Mouse (Mus musculus): ENCODE measurements around the gene Zmynd8. TPM values are rescaled to one million over a fixed set of nuclear protein-coding genes. Genes with fewer than 3 reads are reported as not detected.

The Zmynd8 gene
- polyA plus RNA-seq, 1 experiment from 2014 or later = 63.4 TPM

DNA sequence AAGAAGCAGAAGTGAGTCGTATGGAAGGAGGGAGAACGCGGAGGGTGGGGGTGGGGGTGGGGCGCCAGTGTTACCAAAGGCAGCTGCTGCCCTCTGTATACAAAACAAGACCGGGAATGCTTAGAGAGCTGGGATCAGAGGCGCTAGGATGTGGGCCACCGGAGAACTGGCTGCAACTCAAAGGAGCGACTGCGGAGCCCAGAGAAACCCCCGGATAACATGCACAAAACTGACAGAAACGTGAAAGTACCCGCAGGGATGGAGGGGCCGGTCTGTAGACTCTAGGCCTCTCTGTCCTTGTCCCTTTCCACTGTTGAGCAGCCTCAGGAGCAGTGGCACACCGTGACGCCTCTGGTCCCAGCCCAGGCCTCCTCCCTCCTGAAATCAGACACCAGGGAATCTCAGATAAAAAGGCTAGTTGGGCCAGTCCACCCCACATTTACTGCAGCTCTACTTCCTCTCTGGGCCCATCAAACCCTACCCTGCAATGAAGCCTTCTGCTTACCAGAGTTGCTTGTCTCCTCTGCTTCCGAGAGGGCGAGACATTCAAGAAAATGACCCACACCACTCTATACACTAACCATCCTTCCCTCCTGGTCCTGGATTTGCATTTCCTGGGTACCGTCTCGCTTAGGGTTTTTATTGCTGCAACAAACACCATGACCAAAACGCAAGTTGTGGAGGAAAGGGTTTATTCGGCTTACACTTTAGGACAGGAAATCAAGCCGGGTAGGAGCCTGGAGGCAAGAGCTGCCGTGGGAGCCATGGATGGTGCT, 1.7 kb upstream of the Zmynd8 start:
- Histone ChIP-seq H3K36me3 (replicated peaks; ENCODE audit: control insufficient read depth, insufficient read depth) (no peaks in the 10 kb centered on the region), H3K4me1 (replicated peaks; ENCODE audit: control insufficient read depth, insufficient read depth, low read length) (peaks cover 12% of the 10 kb centered on the region), H3K9me3 (ENCODE audit: control insufficient read depth, low read length) (no peaks in the 10 kb centered on the region), H3K9ac (no peak overlapping the region), H3K4me3 (replicated peaks; ENCODE audit: low read length) (no peak overlapping the region), H3K27ac (peak overlapping the region; percentile 57), H3K4me2 (replicated peaks) (no peak overlapping the region), H3K27me3 (ENCODE audit: control insufficient read depth, insufficient read depth, low read length) (no peaks in the 10 kb centered on the region)
- ATAC-seq (ENCODE audit: low FRiP score) = no peak; the same call in 1 of the 2 replicates
- DNase-seq (ENCODE audit: low spot score) = no peak
- WGBS = 14% methylated on average over 23 of the region's 23 CpGs

DNA sequence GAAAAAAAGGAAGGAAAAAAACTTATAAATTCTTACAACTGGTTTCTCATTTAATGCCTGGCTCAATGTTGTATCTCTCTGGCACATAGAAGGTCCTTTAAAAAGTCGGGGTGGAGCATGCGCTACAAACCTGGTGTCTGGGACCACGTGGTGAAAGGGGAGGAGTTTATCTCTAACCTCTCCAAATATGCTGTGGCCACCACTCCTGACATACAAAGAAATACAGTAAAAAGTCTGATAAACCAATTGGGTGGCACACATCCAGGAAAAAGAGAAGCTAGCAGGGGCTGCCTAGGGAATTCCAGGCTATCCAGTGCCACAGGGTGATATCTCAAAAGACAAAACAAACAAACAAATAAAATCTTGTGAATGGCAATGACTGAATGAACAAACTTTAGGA, 1.1 kb upstream of the Zmynd8 start:
- Histone ChIP-seq H3K4me3 (replicated peaks; ENCODE audit: low read length) (no peak overlapping the region), H3K9ac (no peak overlapping the region)

DNA sequence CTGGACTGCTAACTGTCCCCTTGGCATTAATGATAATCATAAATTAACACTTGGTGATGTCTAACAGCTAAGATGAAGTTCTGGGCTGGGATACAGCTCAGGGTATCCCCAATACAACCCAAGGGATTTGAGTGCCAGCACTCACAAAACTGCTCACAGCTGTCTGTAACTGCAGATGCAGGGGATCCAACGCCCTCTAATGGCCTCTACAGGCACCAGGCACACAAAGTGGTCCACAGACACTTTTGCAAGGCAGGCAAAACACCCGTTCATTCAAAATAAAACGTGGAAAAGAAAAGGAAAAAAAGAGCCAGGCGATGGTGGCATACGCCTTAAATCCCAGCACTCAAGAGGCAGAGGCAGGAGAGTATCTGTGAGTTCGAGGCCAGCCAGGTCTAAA, 658 bp upstream of the Zmynd8 start:
- Histone ChIP-seq H3K27ac (no peak overlapping the region), H3K9me3 (ENCODE audit: control insufficient read depth, low read length) (no peaks in the 10 kb centered on the region), H3K9ac (no peak overlapping the region), H3K27me3 (ENCODE audit: control insufficient read depth, insufficient read depth, low read length) (no peaks in the 10 kb centered on the region), H3K4me2 (replicated peaks) (no peak overlapping the region), H3K36me3 (replicated peaks; ENCODE audit: control insufficient read depth, insufficient read depth) (no peaks in the 10 kb centered on the region), H3K4me3 (replicated peaks; ENCODE audit: low read length) (no peak overlapping the region), H3K4me1 (replicated peaks; ENCODE audit: control insufficient read depth, insufficient read depth, low read length) (peaks cover 12% of the 10 kb centered on the region)
- no peak for ATAC-seq (ENCODE audit: low FRiP score)
- no peak for DNase-seq (ENCODE audit: low spot score)
- WGBS = 36% methylated on average over 6 of the region's 6 CpGs

More for the DNA sequence above, 1.1 kb upstream of the Zmynd8 start:
- peak overlapping the region; percentile 57; the same call in 1 of the 2 replicates for H3K27ac ChIP-seq
- 22% methylated on average over 3 of the region's 3 CpGs for whole genome bisulfite sequencing
- H3K36me3 ChIP-seq (replicated peaks; ENCODE audit: control insufficient read depth, insufficient read depth) = no peaks in the 10 kb centered on the region
- H3K9me3 ChIP-seq (ENCODE audit: control insufficient read depth, low read length) = no peaks in the 10 kb centered on the region
- H3K4me1 ChIP-seq (replicated peaks; ENCODE audit: control insufficient read depth, insufficient read depth, low read length) = peaks cover 12% of the 10 kb centered on the region
- H3K27me3 ChIP-seq (ENCODE audit: control insufficient read depth, insufficient read depth, low read length) = no peaks in the 10 kb centered on the region
- ATAC-seq (ENCODE audit: low FRiP score) = no peak
- no peak for DNase-seq (ENCODE audit: low spot score)
- H3K4me2 ChIP-seq (replicated peaks) = no peak overlapping the region

DNA sequence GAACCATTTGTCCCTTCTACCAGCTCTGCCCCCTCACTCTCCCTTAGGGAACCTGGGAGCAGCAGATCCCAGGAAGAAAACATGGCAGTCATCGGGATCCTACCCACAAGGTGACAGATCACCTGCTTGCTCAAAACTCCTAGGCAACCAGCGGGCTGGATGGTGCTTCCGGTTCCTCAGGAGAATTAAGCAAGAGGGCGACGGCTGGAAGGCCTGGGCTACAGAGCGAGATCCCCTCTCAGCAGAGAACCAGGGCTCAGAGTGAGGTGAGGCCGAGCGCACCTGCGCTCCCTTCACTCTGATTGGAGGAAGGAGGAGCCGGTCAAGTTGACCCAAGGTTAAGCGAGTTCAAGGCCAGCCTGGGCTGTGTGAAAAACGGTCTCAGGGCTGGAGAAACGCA, 2.6 kb downstream of the Zmynd8 start:
- no peaks in the 10 kb centered on the region for H3K36me3 ChIP-seq (replicated peaks; ENCODE audit: control insufficient read depth, insufficient read depth)
- no peak overlapping the region for H3K27ac ChIP-seq
- H3K4me2 ChIP-seq (replicated peaks) = no peak overlapping the region
- H3K9me3 ChIP-seq (ENCODE audit: control insufficient read depth, low read length) = no peaks in the 10 kb centered on the region
- H3K27me3 ChIP-seq (ENCODE audit: control insufficient read depth, insufficient read depth, low read length) = no peaks in the 10 kb centered on the region
- WGBS = 70% methylated on average over 13 of the region's 13 CpGs
- no peak overlapping the region for H3K4me3 ChIP-seq (replicated peaks; ENCODE audit: low read length)
- no peak overlapping the region for H3K9ac ChIP-seq
- peaks cover 12% of the 10 kb centered on the region for H3K4me1 ChIP-seq (replicated peaks; ENCODE audit: control insufficient read depth, insufficient read depth, low read length)
- DNase-seq (ENCODE audit: low spot score) = no peak
- no peak for ATAC-seq (ENCODE audit: low FRiP score)

DNA sequence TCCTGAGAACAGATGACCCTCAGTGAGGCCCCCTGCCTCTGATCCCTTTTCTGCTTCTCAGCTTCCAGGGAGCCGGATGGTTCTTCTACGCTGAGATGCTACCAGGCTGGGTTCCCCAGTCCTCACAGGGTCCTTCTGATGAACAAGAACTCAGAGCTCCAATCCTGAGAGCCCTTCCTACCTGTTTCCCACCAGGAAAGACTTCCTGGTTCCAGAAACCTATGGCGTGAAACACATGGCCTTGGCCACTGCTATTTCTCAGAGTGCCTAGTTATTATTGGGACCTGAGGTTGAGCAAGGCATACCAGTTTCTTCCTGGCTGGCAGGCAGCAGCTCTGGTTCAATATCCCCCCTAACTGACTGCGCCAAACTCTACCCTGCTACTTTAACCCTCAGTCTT, 3.1 kb downstream of the Zmynd8 start:
- WGBS = 87% methylated on average over 4 of the region's 4 CpGs

DNA sequence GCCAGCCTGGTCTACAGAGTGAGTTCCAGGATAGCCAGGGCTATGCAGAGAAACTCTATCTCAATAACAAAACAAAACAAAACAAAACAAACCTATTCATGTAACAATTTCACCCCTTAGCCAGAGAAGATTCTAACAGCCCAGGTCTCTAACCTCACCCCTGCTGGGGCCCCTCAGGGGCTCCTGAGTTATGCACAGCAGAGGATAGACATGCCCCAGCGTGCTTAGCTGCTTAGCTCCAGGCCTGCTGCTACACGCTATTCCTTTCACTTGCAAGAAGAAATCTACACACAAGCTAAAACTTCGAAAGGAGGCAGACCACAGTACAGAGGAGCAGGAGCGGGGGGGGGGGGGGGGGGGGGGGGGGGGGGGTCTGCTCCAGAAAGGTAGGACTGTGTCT, 4.3 kb downstream of the Zmynd8 start:
- ATAC-seq (ENCODE audit: low FRiP score) = no peak
- H3K36me3 ChIP-seq (replicated peaks; ENCODE audit: control insufficient read depth, insufficient read depth) = no peaks in the 10 kb centered on the region
- WGBS = 44% methylated on average over 3 of the region's 4 CpGs
- DNase-seq (ENCODE audit: low spot score) = no peak
- H3K4me3 ChIP-seq (replicated peaks; ENCODE audit: low read length) = no peak overlapping the region
- no peak overlapping the region for H3K9ac ChIP-seq
- no peak overlapping the region for H3K27ac ChIP-seq
- H3K4me2 ChIP-seq (replicated peaks) = no peak overlapping the region
- peaks cover 1% of the 10 kb centered on the region; the same call in 1 of the 2 replicates for H3K4me1 ChIP-seq (replicated peaks; ENCODE audit: control insufficient read depth, insufficient read depth, low read length)
- H3K9me3 ChIP-seq (ENCODE audit: control insufficient read depth, low read length) = no peaks in the 10 kb centered on the region
- no peaks in the 10 kb centered on the region for H3K27me3 ChIP-seq (ENCODE audit: control insufficient read depth, insufficient read depth, low read length)

More for the DNA sequence above, 3.1 kb downstream of the Zmynd8 start:
- Histone ChIP-seq H3K36me3 (replicated peaks; ENCODE audit: control insufficient read depth, insufficient read depth) (no peaks in the 10 kb centered on the region), H3K4me2 (replicated peaks) (no peak overlapping the region), H3K9me3 (ENCODE audit: control insufficient read depth, low read length) (no peaks in the 10 kb centered on the region), H3K4me3 (replicated peaks; ENCODE audit: low read length) (no peak overlapping the region), H3K9ac (no peak overlapping the region), H3K27me3 (ENCODE audit: control insufficient read depth, insufficient read depth, low read length) (no peaks in the 10 kb centered on the region), H3K27ac (no peak overlapping the region), H3K4me1 (replicated peaks; ENCODE audit: control insufficient read depth, insufficient read depth, low read length) (peaks cover 9% of the 10 kb centered on the region)
- DNase-seq (ENCODE audit: low spot score) (no peak), ATAC-seq (ENCODE audit: low FRiP score) (no peak)

DNA sequence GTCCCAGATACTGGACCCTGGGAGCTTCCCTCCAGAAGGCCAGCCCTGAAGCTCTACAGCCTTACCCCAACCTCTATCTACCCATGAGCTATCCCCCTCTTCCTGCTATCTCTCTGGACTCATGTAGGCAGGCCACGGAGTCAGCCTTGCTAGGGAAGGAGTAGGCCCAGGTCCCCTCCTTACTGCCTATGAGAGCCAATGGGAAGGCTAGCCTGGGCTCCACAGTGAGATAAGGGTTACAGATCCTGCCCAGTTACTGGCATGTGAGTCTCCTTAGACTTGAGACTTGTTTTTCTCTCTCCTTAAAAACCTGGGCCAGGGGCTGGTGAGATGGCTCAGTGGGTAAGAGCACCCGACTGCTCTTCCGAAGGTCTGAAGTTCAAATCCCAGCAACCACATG, 5.6 kb downstream of the Zmynd8 start:
- Histone ChIP-seq H3K4me3 (replicated peaks; ENCODE audit: low read length) (no peak overlapping the region), H3K4me1 (replicated peaks; ENCODE audit: control insufficient read depth, insufficient read depth, low read length) (peaks cover 14% of the 10 kb centered on the region), H3K9ac (no peak overlapping the region), H3K9me3 (ENCODE audit: control insufficient read depth, low read length) (no peaks in the 10 kb centered on the region), H3K27ac (no peak overlapping the region), H3K27me3 (ENCODE audit: control insufficient read depth, insufficient read depth, low read length) (no peaks in the 10 kb centered on the region), H3K4me2 (replicated peaks) (no peak overlapping the region), H3K36me3 (replicated peaks; ENCODE audit: control insufficient read depth, insufficient read depth) (no peaks in the 10 kb centered on the region)
- 96% methylated on average over 3 of the region's 3 CpGs for WGBS
- DNase-seq (ENCODE audit: low spot score) = no peak
- ATAC-seq (ENCODE audit: low FRiP score) = no peak

DNA sequence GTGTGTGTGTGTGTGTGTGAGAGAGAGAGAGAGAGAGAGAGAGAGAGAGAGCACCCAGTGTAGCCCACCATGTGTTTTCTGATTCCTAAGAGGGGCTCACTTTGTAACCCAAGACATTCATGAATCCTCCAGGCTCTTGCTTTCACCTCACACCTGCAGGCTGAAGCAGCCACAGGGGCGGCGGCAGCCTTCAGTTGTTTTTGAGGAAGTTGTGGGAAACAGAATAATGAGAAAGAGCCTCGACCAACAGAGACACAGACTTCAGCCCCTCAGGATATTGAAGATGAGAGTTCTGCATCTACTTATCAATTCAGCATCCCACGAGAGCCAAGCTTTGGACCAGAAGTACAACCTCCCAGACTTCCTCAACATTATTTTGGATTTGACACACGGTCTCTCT, 6.2 kb downstream of the Zmynd8 start:
- Histone ChIP-seq H3K27me3 (ENCODE audit: control insufficient read depth, insufficient read depth, low read length) (no peaks in the 10 kb centered on the region), H3K9ac (no peak overlapping the region), H3K4me1 (replicated peaks; ENCODE audit: control insufficient read depth, insufficient read depth, low read length) (peaks cover 20% of the 10 kb centered on the region), H3K4me3 (replicated peaks; ENCODE audit: low read length) (no peak overlapping the region), H3K36me3 (replicated peaks; ENCODE audit: control insufficient read depth, insufficient read depth) (no peaks in the 10 kb centered on the region), H3K27ac (no peak overlapping the region), H3K9me3 (ENCODE audit: control insufficient read depth, low read length) (no peaks in the 10 kb centered on the region), H3K4me2 (replicated peaks) (no peak overlapping the region)
- DNase-seq (ENCODE audit: low spot score) (no peak), ATAC-seq (ENCODE audit: low FRiP score) (no peak)
- 78% methylated on average over 5 of the region's 5 CpGs for WGBS

DNA sequence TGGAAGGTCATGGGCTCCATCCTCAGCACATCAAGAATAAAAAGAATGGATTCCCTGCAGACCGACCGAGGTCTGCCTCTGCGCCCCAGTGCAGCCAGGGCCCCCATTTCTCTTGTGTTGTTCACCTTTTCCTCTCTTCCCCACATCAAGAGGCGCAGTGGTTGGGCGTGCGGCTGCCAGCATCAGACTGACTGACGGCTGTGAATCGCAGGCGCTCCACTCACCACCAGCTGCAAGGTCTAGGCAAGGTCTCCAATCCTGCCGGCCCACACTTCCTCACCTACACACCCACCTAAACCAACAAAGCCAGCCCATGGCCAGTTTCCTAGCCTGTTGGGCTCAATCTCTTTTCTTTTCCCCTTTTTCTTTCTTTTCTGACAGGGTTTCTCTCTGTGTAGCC, 8.4 kb downstream of the Zmynd8 start:
- Histone ChIP-seq H3K27me3 (ENCODE audit: control insufficient read depth, insufficient read depth, low read length) (no peaks in the 10 kb centered on the region), H3K27ac (no peak overlapping the region), H3K9ac (no peak overlapping the region), H3K4me3 (replicated peaks; ENCODE audit: low read length) (no peak overlapping the region), H3K4me2 (replicated peaks) (no peak overlapping the region), H3K9me3 (ENCODE audit: control insufficient read depth, low read length) (no peaks in the 10 kb centered on the region), H3K4me1 (replicated peaks; ENCODE audit: control insufficient read depth, insufficient read depth, low read length) (peaks cover 43% of the 10 kb centered on the region), H3K36me3 (replicated peaks; ENCODE audit: control insufficient read depth, insufficient read depth) (no peaks in the 10 kb centered on the region)
- ATAC-seq (ENCODE audit: low FRiP score) (no peak), DNase-seq (ENCODE audit: low spot score) (no peak)
- 85% methylated on average over 10 of the region's 10 CpGs for WGBS

Measured in hindbrain, embryonic 14.5 days (tissue).